Mouse (Mus musculus): ENCODE results near the gene Klhl10.

Klhl10 gene

DNA sequence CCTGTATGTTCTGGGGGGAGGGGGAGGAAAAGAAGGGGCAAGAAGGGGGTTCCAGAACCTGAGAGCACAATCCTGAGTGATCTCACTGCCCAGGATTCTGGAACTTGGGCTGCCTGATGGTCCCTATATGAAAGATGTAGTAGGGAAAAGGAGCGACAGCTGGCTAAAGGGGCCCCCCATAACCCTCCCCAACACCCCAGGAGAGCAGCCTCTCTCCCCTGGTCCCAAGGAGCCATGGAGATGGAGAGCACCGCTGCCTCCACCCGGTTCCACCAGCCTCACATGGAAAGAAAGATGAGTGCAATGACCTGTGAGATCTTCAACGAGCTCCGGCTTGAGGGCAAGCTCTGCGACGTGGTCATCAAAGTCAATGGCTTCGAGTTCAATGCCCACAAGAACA, at the start of gene Klhl10, which contains the start of gene Nt5c3b:
Klhl10 (plus strand) TSS at position 121 of the 400 bp plus-strand sequence.
Nt5c3b (minus strand) TSS at position 12 of the 400 bp plus-strand sequence.
- no peak for DNase-seq

DNA sequence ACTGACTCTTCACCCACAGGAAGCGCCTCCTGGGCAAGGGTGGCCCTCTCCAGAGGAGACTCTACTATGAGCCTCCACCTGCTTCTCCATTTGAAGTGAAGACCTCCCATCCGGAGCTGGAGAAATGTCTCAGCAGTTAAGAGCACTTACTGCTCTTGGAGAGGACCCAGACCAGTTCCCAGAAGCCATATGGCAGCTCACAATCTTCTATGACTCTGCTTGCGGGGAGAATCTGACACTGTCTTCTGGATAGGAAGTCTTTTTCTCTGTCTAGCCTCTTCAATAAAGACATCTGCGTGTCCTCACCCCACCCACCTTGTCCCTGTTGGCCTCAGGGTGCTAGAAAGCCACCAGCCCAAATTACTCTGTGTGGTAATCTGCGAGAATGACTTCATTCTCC, 48.8 kb upstream of the Klhl10 start:
- peak; percentile 40 for DNase-seq

DNA sequence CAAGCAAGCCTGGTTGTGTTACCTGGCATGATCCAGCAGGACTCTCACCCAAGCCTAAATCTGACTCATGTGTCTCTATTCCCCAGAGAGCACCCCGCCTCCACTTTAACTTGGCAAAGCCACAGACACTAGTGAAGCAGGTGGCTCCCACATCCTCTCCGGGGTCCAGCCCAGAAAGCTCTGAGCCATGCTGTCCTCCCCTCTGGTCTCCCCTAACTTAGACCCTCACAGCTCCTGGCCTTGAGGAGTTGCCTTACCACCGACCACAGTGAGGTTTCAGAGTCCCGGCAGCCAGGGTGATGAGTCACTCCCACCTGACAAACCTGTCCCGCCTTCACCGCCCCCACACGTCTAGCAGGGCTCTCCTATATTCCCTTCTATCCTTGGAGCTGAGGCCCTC, 48.0 kb upstream of the Klhl10 start:
- peak; percentile 56 for DNase-seq

DNA sequence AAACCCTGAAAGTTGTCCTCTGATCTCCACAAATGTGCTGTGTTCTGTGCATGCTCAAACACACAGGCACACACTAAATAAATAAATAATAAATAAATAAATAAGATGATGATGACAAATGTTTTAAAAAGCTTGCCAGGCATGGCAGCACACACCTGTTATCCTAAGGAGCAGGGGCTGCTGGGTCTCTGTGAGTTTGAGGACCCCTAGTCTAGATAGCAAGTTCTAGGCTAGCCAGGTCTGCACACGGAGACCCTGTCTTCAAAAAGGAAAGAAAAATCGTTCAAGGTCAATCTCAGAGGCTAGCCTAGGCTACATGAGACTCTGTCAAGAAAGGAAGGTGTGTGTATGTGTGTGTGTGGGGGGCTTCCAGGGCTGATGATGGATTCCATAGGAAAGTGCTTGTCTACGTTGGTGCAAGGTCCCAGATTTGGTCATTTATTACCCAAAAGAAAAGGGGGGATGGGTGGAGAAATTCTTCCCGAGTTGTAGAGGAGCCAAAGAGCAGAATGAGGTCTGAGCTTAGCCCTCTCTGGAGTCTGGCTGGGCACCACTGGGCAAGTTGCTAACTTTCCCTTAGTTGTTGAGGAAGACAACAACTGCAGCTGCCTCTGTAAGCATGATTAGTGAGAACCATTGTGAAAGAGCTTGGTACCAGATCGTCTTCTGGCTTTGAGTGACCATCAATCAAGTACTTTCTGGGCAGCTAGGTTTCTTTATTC, 47.2 kb upstream of the Klhl10 start:
- no peak for DNase-seq

DNA sequence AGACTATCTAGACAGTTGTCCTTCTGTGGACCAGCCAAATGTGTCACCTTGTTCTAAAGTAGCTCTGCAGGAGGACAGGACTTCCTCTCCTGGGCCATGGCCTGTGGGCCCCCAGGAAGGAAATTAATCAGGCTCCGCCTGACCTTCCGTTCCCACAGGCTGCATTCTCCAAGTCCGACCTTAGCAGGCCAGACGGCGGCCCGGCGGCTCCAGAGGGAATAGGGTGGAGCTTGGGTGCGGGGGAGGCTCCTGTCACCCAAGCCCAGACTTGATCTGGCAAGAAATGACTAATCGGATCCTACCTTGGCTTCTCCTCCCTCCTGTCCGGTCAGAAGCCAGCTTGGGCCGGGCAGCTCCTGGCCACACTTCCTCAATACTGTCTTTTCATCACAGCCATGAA, 46.5 kb upstream of the Klhl10 start:
- DNase-seq: no peak

DNA sequence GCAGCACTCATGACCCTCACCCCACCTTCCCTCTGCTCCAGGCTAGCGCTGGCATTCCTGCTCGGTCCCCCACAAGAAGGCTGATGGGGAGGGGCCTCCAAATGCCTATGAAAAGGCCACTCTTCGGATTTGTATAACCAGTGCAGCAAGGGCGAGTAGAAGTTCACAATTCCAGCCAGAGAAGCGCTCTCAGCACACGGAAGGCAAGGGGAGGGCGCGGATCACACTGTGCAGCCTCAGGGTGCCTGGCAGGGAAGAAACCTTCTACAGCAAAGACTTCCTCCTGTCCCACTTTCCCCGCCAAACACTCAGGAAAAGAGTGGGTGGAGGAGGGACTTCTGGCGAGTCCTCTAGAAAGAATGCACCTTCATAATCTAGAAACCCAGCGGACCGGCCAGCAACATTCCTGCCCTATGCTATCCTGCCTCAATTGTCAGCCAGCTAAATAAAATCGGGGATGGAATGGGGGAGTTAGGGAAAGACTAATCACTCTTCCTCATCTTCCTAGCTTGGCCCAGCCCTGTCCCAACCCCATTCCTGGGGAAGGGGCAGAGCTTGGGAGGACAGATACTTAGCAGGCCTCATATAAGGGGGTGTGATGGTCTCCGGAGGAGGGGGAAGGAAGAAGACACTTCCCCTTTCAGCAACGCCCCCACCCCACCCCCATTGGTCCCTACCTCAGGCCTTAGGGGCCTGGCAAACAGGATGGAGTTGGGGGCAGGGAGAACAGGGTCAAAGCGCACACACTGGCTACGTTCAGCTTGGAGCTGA, 45.7 kb upstream of the Klhl10 start:
- DNase-seq: peak; percentile 60

DNA sequence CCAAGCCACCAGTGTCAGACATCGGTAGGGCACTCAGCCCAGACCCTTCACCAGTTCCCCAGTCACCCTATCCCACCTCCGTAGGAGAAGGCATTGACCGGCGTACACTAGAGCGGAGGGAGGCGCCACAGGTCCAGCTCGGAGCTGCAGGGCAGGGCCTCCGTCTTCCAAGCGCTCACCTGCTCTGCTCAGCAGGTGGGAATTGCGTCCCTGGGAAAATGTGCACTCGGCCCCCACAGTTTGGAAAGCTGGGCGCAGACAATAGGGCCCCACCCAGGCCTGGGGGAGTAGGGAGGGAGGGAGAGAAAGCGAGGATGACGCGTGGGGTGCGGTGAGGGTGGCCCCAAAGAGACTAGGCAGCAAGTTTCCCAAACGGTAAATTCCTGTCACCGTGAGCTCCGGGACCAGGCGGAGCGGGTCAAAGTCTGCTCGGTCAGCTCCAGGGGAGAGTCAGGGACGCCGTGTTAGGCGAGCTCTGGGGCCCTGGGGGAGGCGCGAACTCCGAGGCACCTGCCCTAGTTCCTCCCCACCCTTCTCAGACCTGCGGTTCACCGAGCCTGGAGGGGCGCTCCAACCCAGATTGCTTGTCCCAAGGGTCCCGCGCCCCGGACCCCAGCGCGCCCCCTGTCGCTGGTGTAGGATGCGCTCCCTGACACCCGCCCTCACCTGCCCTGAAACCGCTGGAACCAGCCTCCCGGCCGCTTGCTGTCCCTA, 44.7 kb upstream of the Klhl10 start:
- DNase-seq: peak; percentile 55

DNA sequence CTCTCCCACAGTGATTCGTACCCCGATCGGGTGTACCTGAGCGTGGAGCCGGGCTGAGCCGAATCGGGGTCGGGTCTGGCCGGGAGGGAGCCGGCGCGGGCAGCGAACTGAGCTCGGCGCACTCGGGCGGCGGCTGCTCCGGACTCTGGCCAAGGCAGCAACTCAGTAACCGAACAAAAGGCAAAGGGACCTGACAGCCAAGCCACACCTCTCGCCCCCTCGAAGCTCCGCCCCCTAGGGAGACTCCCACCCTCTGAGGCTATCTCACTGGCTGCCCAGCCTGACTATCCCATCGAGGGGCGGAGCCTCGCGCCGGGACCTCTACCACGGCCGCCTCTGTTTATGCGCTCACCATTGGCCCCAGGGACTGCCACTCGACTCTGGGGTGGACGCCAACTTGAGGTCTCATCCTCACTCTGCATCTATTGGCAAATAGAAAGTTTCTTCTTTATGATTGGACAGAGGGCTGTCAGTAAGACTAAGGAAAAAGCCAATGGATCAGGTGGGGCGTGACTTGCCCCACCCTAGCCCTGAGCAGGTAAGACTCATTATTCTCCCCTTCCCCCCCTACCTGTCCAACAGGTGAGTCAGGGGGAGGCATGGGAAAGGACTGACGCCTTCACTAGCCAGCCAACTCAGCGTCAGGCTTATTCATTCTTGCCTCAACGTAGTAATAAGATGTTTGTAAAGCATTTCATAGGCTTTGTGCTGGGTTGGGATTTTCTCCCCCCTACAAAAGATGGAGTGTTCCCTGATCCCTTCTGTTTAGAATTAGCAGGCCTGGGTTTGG, 43.9 kb upstream of the Klhl10 start, which contains the start of gene Jup:
Jup (minus strand) TSS at position 164 of the 790 bp plus-strand sequence.
- DNase-seq: peak; percentile 100

DNA sequence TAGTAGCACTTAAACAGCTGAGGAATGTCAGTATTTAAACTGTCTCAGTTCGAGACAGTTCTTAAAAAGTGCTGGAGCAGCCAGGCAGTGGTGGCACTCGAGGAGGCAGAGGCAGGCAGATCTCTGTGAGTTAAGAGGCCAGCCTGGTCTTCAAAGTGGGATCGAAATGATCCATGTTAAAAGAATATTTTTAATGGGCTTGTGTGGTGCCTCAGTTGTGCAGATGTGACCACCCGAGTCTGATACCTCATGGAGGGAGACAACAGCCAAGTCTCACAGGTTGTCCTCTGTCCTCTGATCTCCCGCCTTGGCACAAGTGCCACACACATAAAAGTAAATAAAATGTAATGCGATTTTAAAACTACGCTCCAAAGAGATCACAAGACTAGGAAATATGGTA, 43.2 kb upstream of the Klhl10 start:
- no peak for DNase-seq

DNA sequence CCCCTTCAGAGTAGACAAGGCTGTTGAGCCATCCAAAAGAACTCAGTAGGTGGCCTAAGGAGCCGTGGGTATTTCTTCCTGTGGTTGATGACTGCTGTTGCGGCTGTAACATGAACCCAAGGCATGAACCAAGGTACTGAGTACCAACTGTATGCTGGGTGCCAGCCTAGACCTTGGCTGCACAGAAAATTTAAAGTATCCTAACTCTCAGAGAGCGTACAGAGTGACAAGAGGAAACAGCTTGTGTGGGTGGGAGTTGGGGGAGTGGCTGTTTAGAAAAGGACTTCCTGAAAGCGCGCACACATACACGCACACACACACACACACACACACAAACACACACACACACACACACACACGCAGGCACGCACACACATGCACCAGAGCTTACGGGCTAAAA, 42.4 kb upstream of the Klhl10 start:
- DNase-seq: no peak

DNA sequence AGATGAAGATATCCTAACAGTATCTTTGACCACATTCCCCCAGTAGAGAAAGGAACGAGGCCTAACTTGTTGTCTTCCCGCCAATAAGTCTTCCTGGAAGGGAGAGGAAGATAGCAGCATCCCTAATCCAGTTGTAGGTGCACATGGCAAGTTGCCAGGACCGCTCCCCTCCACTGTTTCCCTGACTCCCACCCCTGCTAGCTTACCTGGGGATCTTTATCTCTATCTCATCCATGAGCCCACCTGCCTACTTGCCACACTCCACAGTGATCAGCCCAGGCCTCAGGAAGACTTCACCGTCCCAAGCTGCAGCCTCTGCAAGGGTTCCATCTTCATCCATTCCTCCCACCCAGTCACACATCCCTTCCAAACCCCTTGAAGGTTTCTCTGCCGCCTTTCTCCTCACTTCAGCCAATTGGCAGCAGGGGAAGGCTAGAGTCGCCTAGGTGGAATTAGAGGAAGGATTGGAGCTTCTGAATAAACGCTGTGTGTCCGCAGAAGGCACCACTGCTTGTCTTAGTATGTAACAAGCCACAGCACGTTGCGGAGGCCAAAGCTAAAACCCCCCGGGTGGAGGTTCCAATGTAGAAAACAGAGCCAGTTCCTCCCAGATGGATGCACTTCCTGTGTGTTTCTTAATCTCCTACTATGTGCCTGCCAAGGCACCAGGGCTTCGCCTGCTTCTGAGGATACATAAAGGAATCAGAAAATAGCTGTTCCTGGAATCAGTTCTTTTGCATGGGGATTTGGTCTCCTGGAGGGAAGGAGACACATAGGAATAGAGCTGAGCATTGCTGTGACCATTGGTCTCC, 41.8 kb upstream of the Klhl10 start:
- no peak for DNase-seq

DNA sequence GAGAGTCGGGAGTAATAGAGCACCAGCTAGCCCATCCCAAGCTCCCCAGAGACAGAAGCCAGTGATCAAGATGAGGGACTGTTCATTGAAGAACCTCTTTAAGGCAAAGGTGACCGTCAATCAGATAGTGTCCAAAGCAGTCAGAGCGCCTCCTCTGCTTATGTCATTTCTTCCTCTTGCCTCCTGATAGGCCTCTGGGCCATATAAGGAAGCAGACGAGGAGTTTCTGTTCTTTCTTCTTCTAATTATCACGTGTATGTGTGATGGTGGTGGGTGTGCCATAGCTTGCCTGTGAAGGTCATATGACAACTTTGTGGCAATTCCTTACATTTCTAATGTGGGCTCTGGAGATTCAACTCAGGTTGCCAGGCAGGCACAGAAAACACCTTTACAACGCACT, 40.9 kb upstream of the Klhl10 start:
- no peak for DNase-seq

DNA sequence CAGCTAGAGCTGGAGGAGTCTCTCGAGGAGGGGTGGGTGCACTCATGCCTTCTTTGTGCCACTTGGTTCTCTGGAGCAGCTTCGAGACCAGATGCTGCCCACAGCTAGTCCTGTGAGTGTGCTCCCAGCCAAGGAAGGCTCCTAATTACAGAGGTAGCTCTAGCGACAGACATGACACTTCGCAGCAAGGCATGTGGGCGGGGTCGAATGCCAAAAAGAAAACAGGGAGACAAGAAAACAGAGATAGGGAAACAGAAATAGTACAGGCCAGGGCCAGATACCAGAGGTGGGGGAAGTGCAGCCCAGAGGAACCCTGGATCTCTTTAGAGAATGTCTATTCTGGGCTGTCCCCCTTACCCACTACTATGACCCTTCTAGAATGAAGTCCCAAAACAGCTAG, 39.5 kb upstream of the Klhl10 start:
- DNase-seq: no peak

DNA sequence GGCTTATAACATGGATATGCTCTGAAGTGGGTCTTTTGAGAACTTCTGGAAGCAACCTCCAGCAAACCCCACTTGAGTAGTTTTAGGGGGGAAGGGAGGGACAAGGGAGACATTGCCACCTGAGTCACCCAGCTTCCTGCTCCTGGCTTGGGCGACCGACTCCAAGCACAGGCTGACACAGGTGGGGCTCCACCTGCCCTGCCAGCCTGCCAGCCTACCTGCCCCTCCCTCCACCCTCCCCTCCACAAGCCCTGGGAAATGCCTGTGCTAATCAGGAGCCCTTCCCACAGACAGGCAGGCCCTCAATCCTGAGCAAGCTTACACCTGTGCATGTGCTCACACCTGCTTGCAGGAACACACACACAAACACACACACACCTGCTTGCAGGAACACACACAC, 39.0 kb upstream of the Klhl10 start:
- no peak for DNase-seq

DNA sequence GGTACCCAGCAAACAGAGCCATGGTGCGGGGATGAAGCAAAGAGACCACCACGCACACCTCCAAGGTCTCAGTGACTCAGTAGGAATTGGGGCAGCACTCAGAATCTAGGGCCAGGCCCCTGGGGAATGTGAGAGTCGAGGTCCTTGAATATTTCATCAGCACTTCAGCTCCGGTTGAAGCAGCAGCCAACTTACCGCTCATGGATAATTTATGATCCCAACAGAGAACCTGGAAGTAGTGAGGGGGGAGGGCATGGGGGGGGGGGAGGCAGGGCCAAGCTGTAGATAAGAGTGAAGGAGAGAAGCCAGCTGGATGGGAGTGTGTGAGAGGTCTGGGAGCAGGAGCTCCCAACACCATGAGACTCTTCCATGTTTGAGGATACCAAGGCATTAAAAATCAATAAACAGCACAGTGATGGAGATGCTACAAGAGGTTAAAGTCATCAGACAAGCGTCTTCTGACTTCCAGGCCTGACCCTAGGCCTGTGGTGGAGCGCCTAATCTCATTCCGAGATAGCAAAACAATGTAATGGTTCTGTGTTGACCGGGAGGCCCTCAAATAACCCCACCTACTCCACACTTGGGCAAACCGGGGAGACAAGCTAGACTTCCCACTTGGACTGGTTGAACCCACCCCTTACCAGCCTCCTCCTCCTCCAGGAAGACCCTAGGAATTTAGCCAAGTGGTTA, 38.1 kb upstream of the Klhl10 start:
- no peak for DNase-seq

DNA sequence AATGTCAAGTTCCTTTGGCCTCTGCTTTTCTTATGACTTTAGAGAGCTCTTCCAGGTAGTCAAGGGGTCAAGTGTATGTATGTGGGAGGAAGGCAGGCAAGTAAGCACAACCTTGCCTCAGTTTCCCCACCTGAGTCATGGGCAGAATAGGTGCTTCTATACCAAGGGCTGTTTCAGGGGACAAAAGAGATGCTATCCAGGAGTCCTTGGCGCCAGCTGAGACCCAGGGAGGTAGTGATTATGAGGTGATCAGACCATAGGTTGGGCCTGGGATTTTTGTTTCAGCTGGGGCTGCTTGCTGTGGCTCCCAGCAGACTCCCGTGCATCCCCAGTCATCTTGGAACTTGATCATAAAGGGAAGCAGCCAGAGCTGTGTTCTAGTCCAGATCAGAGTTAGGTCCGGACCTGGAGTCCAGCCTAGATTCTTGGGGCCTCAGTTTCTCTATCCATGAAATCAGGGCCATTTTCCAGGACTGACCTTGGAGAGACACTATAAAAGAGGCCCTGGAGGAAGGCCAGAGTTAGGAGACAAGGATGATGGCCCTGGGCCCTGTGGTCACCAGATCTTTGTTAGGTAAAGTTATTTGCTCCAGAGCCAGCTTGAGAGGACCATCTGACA, 37.2 kb upstream of the Klhl10 start:
- no peak for DNase-seq

DNA sequence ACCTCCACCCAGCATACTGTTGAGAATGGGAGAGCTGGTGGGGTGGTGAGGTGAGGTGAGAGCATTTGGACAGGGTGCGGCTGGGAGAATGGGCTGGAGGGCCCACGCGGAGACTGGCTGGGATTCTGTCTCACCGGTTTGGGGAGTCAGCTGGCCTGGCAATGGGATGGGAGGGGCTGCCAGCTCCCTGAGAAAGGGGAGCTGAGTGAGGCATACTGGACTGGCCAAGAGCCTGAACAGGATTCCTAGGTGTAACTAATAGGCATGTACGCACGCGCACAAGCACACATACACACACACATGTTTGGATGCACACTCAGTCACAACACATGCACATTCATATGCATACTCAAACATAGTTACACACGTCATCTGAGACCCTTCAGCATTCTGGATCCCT, 35.4 kb upstream of the Klhl10 start:
- no peak for DNase-seq

DNA sequence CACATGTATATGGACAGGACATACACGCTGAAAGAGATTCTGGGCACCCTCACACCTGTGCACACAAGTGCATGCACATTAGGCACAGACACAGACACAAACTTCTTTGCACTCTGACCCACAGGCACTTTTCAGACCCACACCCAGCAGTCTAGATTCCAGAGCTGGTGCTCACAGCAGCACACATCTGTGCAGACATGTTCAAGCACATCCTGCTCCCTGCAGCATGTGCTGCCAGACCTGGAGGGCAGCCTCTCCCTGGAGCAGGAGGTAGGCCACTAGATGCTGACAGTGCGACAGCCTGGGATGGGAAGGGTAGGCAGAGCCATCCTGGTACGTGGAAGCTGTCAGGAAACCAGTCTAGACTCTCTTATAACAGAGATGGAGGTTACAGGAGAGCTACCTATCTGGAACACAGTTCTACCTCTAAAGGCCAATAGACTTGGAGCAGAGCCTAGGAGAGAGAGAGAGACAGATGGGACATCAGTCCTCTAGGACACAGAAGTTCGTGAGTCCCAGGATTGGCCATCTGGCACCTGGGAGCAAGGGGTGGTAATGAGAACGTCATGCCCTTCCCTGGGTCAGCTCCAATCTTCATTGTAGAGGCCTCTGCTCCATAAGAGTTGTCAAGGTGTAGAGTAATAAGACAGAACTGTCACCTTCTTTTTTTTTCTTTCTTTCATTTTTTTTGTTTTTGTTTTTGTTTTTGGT, 34.6 kb upstream of the Klhl10 start:
- DNase-seq: no peak

DNA sequence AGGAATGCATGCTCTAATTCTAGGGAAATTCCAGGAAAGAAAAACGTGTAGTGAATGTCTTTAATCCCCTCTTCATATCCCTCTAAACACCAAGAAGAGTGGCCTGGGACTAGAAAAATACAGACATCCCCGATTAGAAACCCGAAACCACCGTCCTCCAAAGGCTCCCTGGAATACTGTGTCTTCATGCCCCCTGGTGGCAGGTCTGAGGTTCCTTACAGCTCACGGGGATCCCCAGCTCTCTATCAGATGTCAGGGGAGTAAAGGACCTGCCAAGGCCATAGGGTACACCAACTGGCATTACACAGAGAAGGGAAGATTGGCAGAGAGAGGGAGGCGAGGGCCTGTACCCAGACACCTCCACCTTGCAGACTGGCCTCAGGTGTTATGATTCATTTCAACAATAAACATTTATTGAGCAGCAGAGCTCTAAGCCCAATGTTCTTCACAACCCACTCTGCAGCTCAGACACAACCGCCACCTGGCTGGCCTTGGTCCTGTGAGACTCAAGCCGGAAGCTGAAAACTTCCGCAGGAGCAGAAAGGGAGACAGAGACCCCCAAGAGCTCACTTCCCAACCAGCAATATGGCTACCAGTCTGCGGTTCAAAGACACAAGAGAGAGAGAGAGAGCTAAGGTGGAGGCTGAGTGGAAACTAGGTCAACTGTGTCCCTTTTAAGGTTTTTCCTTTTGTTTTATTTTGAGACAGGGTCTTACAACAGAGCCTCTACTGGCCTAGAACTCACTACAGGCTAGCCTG, 33.5 kb upstream of the Klhl10 start:
- DNase-seq: peak; percentile 65
